Mouse (Mus musculus) heart, embryonic 14.5 days (tissue): ENCODE measurements around the gene Nr1d2. TPM values are rescaled to one million over a fixed set of nuclear protein-coding genes. Genes with fewer than 3 reads are reported as not detected.
"Not testable (repeated sequence)": the region's sequence is repeated elsewhere in the genome, so short reads cannot be mapped to it uniquely, and the experiment has no call there.

Experiments used
- ATAC-seq: fragments of 200-750 bp; cut with Nextera tagmentation; 2 replicates; pipeline ENCODE4 v1.8.0; 2017; ENCODE audit warnings: low read depth, moderate TSS enrichment; ENCODE audit not compliant: insufficient number of reproducible peaks, insufficient read depth, low FRiP score
- H3K27ac ChIP-seq, 2 experiments: fragments of 200-500 bp in 1 of 2; fragments of 300-500 bp in 1 of 2; sonication (generic) in 1 of 2; replicated peaks in 1 of 2; 2 replicates each; pipeline ENCODE4 v1.5.1; 2012 to 2014; ENCODE audit warnings: low read depth in 2 of 2, low read length in 2 of 2, control low read depth in 1 of 2, mild to moderate bottlenecking in 1 of 2, mixed read lengths in 1 of 2; ENCODE audit not compliant: control insufficient read depth in 1 of 2, insufficient read depth in 1 of 2
- H3K27me3 ChIP-seq: fragments of 300-500 bp; sonication (generic); 2 replicates; pipeline ENCODE4 v1.6.1; 2014; ENCODE audit warnings: mild to moderate bottlenecking, low read length, control low read depth; ENCODE audit not compliant: control insufficient read depth, insufficient read depth
- H3K36me3 ChIP-seq: fragments of 300-500 bp; sonication (generic); 2 replicates; pipeline ENCODE4 v1.6.1; 2014; ENCODE audit warnings: mild to moderate bottlenecking, control low read depth, low read length, mixed read lengths; ENCODE audit not compliant: control insufficient read depth, insufficient read depth
- H3K4me1 ChIP-seq, 2 experiments: fragments of 200-500 bp in 1 of 2; fragments of 300-500 bp in 1 of 2; sonication (generic) in 1 of 2; 2 replicates each; pipeline ENCODE4 v1.6.1; 2012 to 2014; ENCODE audit warnings: low read length in 2 of 2, control low read depth in 1 of 2, mixed read lengths in 1 of 2; ENCODE audit not compliant: control insufficient read depth in 2 of 2, insufficient read depth in 2 of 2
- H3K4me2 ChIP-seq: fragments of 300-500 bp; sonication (generic); 2 replicates; pipeline ENCODE4 v1.6.1; 2014; ENCODE audit warnings: mild to moderate bottlenecking, low read length
- H3K4me3 ChIP-seq, 2 experiments: fragments of 200-500 bp in 1 of 2; fragments of 300-500 bp in 1 of 2; sonication (generic) in 1 of 2; 2 replicates each; pipeline ENCODE4 v1.5.1; 2012 to 2014; ENCODE audit warnings: low read length in 2 of 2, mild to moderate bottlenecking in 2 of 2, control low read depth in 1 of 2, low read depth in 1 of 2, moderate library complexity in 1 of 2; ENCODE audit not compliant: control insufficient read depth in 1 of 2, insufficient read depth in 1 of 2
- H3K9ac ChIP-seq: fragments of 300-500 bp; sonication (generic); 2 replicates; pipeline ENCODE4 v1.6.1; 2014; ENCODE audit warnings: mild to moderate bottlenecking, low read length
- H3K9me3 ChIP-seq: fragments of 300-500 bp; sonication (generic); 2 replicates; pipeline ENCODE4 v1.6.1; 2016; ENCODE audit warnings: low read length, control low read depth; ENCODE audit not compliant: control insufficient read depth
- WGBS: fragments of 180-500 bp; shearing (Covaris S2); extraction: QIAGEN DNeasy Blood & Tissue Kit; methylation state at CpG from one replicate; pipeline ENCODE4 v1.1.7; 2014; 5-methylcytosine and 5-hydroxymethylcytosine counted together
- microRNA-seq: library from miRNA; unstranded; fragments of <30 nt; microRNA quantifications from one replicate; pipeline ENCODE4, GENCODE M21; 2016
- polyA plus RNA-seq: library from polyadenylated mRNA; unstranded; fragments of >200 nt; fragmentation: Nextera tagmentation; extraction: Ambion mirVana; gene quantifications from 2 replicates; pipeline ENCODE4 v1.2.1, GENCODE M21; 2014

Gene Nr1d2
- polyA plus RNA-seq, 1 experiment from 2014 or later, result 17.6 TPM

- no peak overlapping the region for H3K9ac ChIP-seq
- H3K27me3 ChIP-seq, result no peaks in the 10 kb centered on the region
- WGBS, result 91% methylated on average over 5 of the region's 5 CpGs
- no peak for ATAC-seq
- H3K4me1 ChIP-seq, result no peaks in the 10 kb centered on the region
- H3K27ac ChIP-seq, result no peak overlapping the region
- no peak overlapping the region for H3K4me3 ChIP-seq
- H3K9me3 ChIP-seq, result no peaks in the 10 kb centered on the region
- 0 out of 2 replicates have a peak, but pooled peaks cover 8% of the 10 kb centered on the region for H3K36me3 ChIP-seq
- no peak overlapping the region for H3K4me2 ChIP-seq
These were observed 37.5 kb downstream of the Nr1d2 start for GRCm38 (mm10) chr14:18201413-18201812.

- Histone ChIP-seq H3K9ac (no peak overlapping the region), H3K4me2 (no peak overlapping the region), H3K36me3 (no peaks in the 10 kb centered on the region), H3K9me3 (no peaks in the 10 kb centered on the region), H3K27me3 (no peaks in the 10 kb centered on the region), H3K4me3 (no peak overlapping the region), H3K4me1 (no peaks in the 10 kb centered on the region), H3K27ac (no peak overlapping the region)
- 37% methylated on average over 9 of the region's 9 CpGs for WGBS
- no peak for ATAC-seq
These were observed 52.0 kb downstream of the Nr1d2 start for GRCm38 (mm10) chr14:18186883-18187417.

GRCm38 (mm10) chr14:18177531-18177930 is 61.4 kb downstream of the Nr1d2 start:
- ATAC-seq, H3K27ac ChIP-seq, H3K27me3 ChIP-seq, H3K4me3 ChIP-seq, H3K4me2 ChIP-seq, H3K36me3 ChIP-seq, H3K9ac ChIP-seq, H3K4me1 ChIP-seq, H3K9me3 ChIP-seq: not testable (repeated sequence)
- WGBS, result 64% methylated on average over 2 of the region's 2 CpGs

GRCm38 (mm10) chr14:18167597-18167996 is 71.3 kb downstream of the Nr1d2 start:
- Histone ChIP-seq H3K27me3 (no peaks in the 10 kb centered on the region), H3K4me3 (no peak overlapping the region), H3K9ac (no peak overlapping the region), H3K9me3 (no peaks in the 10 kb centered on the region), H3K4me2 (no peak overlapping the region), H3K4me1 (no peaks in the 10 kb centered on the region), H3K36me3 (no peaks in the 10 kb centered on the region), H3K27ac (no peak overlapping the region)
- WGBS, result 66% methylated on average over 3 of the region's 3 CpGs
- no peak for ATAC-seq

- H3K36me3 ChIP-seq, result no peaks in the 10 kb centered on the region
- H3K9me3 ChIP-seq, result no peaks in the 10 kb centered on the region
- no peak overlapping the region for H3K9ac ChIP-seq
- ATAC-seq, result no peak
- H3K4me2 ChIP-seq, result no peak overlapping the region
- H3K27me3 ChIP-seq, result no peaks in the 10 kb centered on the region
- H3K27ac ChIP-seq, result no peak overlapping the region
- no peak overlapping the region for H3K4me3 ChIP-seq
- H3K4me1 ChIP-seq, result no peaks in the 10 kb centered on the region
These were observed 71.9 kb downstream of the Nr1d2 start for GRCm38 (mm10) chr14:18167041-18167440.

Small RNAs within 50 kb of the gene (microRNA-seq; reads per million reads assigned to microRNA genes)
- gene Gm44469, result not detected

Other genes with a start within 250 kb of the Nr1d2 start
- 18.4 and 21.1 TPM in 2 replicates for gene Nkiras1, start 32.0 kb upstream of the Nr1d2 start, polyA plus RNA-seq
- gene Rpl15, start 32.3 kb upstream of the Nr1d2 start, polyA plus RNA-seq, result 311 and 327 TPM in 2 replicates
- gene Ube2e1, start 92.7 kb upstream of the Nr1d2 start, polyA plus RNA-seq, result 15.0 and 19.3 TPM in 2 replicates